Mouse (Mus musculus) stomach, adult 2 months (tissue): ENCODE data around the gene Olfr1024. TPM values are rescaled to one million over a fixed set of nuclear protein-coding genes. Genes with fewer than 3 reads are reported as not detected.

ENCODE experiments used
- polyA plus RNA-seq: library from polyadenylated mRNA; depleted of rRNA; stranded (reverse); fragments of >200 nt; gene quantifications from 2 replicates; pipeline ENCODE4 v1.2.3, GENCODE M21; 2012; rRNA removed

Gene Olfr1024
- not detected in 2 replicates for polyA plus RNA-seq

DNA sequence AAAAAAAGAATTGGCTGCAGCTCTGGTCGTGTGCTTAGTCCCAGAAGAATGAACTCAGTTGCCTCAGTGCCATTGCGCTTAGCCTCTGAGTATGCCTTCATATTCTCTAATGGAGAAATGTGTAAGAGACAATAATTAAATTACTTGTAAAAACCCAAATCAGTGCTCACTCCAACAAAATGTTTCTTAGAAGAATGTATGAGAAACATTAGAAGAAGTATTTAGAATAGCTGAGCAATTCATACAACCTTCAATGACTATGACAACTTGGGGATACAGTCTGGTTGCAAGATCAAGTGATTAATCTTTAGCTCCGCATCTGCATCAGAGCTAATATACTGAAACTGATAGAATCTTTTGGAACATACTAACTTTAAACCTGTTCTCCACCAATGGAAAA lies at the start of gene Olfr1024:
TSS of gene Olfr1024 (minus strand) at position 101 of the 400 bp plus-strand sequence.

DNA sequence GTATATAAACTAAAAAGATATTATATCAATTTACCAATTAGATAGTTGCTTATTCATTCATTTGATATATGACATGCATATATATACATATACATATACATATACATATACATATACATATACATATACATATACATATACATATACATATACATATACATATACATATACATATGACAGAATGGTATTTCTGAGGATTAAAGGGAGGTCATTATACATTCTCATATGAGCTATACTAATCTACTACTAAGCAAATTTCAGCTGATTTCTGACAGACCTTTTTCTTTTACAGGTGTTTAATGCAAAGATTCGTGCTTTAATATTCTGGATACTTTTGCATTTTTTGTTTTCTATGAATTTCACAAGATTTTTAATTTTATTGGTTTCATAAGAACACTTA lies 45.3 kb upstream of the Olfr1024 start, which contains the start of gene Olfr1028:
TSS of gene Olfr1028 (plus strand) at position 301 of the 400 bp plus-strand sequence.

DNA sequence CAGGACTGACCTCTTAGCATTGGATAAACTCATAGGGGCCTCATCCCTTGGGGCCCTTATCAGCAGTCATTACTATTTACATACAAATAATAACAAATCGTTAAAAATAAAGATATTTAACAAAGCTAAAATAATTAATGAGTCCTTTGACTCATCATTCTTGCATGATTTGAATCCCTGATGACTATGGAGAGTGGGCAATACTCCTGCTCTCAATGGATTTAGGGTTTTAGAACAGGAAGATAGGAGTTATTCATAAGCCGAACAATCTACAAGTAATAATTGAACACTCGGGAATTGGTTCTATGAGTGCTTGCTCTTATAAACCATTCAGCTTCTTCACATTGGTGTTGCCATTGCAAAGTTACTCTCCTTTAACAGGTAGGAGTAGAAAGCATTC lies 16.4 kb upstream of the Olfr1024 start, which contains the start of gene Olfr1026:
TSS of gene Olfr1026 (plus strand) at position 301 of the 400 bp plus-strand sequence.

DNA sequence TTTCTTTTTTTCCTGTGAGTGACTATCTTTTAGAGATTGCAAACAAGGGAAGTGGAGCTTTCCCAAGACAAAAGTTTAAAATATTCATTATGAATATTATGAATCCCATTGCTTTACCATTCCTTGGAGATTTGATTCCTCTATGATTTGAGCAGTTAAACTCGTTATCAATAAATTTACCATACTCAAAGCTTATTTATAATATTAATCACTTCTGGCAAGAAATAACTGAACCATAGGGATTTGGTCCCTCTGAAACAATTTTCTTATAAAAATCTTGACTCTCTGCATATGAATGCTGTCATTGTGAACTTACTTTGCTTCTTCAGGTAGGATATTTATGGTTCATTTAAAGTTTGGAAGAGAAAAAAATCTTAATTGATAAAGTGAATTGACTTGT lies 10.0 kb upstream of the Olfr1024 start, which contains the start of gene Olfr1025-ps1:
TSS of gene Olfr1025-ps1 (plus strand) at position 301 of the 400 bp plus-strand sequence.

DNA sequence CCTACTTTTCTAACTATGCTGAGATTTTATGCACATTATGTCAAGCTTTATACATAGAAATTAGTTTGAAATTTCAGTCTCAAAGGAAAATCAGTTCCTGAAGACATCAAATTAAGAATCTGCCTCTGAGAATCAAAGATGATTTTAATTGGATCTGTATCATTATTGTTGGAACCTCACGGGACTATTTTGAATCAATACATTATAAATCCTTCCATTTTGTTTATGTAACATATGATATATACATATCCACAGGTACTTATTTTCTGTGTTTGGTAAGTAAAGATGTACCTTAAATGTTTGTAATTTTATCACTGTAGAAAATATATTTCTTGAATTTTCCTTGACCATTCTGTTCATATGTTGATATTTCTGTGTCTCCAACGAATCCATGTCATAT lies 19.5 kb downstream of the Olfr1024 start, which contains the start of gene Olfr1023:
TSS of gene Olfr1023 (plus strand) at position 301 of the 400 bp plus-strand sequence.

DNA sequence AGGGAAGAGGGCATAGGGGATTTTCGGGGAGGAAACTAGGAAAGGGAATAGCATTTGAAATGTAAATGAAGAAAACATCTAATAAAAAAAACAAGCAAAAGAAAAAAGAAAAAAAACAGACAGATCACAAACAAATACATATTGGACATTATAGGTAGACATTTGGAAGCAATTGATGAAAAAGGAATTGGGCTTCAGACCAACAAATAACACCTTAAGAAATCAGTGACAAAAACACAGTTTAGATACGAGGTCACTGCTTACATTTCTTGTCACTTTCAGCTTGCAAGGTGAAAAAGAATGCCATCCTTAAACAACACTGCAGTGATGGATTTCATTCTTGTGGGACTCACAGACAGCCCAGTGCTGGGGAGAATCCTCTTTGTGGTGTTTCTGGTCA lies 36.6 kb downstream of the Olfr1024 start, which contains the start of gene Olfr1022:
TSS of gene Olfr1022 (plus strand) at position 301 of the 400 bp plus-strand sequence.

Other genes starting within 250 kb of the Olfr1024 start
- not detected in 2 replicates for gene Olfr154, start 240.6 kb downstream of the Olfr1024 start, polyA plus RNA-seq
- not detected in 2 replicates for gene Olfr1006, start 226.3 kb downstream of the Olfr1024 start, polyA plus RNA-seq
- not detected in 2 replicates for gene Olfr1008, start 215.6 kb downstream of the Olfr1024 start, polyA plus RNA-seq
- gene Olfr1009, start 189.6 kb downstream of the Olfr1024 start, polyA plus RNA-seq: not detected in 2 replicates
- not detected in 2 replicates for gene Olfr1012, start 142.3 kb downstream of the Olfr1024 start, polyA plus RNA-seq
- gene Olfr1013, start 138.0 kb downstream of the Olfr1024 start, polyA plus RNA-seq: not detected in 2 replicates
- gene Olfr1014, start 132.3 kb downstream of the Olfr1024 start, polyA plus RNA-seq: not detected in 2 replicates
- not detected in 2 replicates for gene Olfr1015, start 123.0 kb downstream of the Olfr1024 start, polyA plus RNA-seq
- not detected in 2 replicates for gene Olfr1016, start 102.5 kb downstream of the Olfr1024 start, polyA plus RNA-seq
- not detected in 2 replicates for gene Olfr1018, start 86.6 kb downstream of the Olfr1024 start, polyA plus RNA-seq
- not detected in 2 replicates for gene Olfr1019, start 59.6 kb downstream of the Olfr1024 start, polyA plus RNA-seq
- not detected in 2 replicates for gene Olfr1020, start 58.0 kb downstream of the Olfr1024 start, polyA plus RNA-seq
- gene Olfr1022, start 36.5 kb downstream of the Olfr1024 start, polyA plus RNA-seq: not detected in 2 replicates
- gene Olfr1023, start 19.4 kb downstream of the Olfr1024 start, polyA plus RNA-seq: not detected in 2 replicates
- not detected in 2 replicates for gene Olfr1025-ps1, start 10.1 kb upstream of the Olfr1024 start, polyA plus RNA-seq
- gene Olfr1026, start 16.5 kb upstream of the Olfr1024 start, polyA plus RNA-seq: not detected in 2 replicates
- gene Olfr1028, start 45.4 kb upstream of the Olfr1024 start, polyA plus RNA-seq: not detected in 2 replicates
- gene Olfr1029, start 68.8 kb upstream of the Olfr1024 start, polyA plus RNA-seq: not detected in 2 replicates
- not detected in 2 replicates for gene Olfr1030, start 74.2 kb upstream of the Olfr1024 start, polyA plus RNA-seq
- not detected in 2 replicates for gene Olfr1031, start 85.3 kb upstream of the Olfr1024 start, polyA plus RNA-seq
- gene Olfr1032, start 100.5 kb upstream of the Olfr1024 start, polyA plus RNA-seq: not detected in 2 replicates
- 0.12 TPM in 1 of 2 replicates, not detected in the other for gene Olfr1033, start 115.6 kb upstream of the Olfr1024 start, polyA plus RNA-seq
- 0.02 TPM in 1 of 2 replicates, not detected in the other for gene Olfr1034, start 140.8 kb upstream of the Olfr1024 start, polyA plus RNA-seq
- gene Olfr1036, start 168.9 kb upstream of the Olfr1024 start, polyA plus RNA-seq: not detected in 2 replicates
- gene Olfr1037, start 182.3 kb upstream of the Olfr1024 start, polyA plus RNA-seq: not detected in 2 replicates
- gene Olfr1039, start 230.9 kb upstream of the Olfr1024 start, polyA plus RNA-seq: not detected in 2 replicates
- not detected in 2 replicates for gene Olfr1040, start 241.7 kb upstream of the Olfr1024 start, polyA plus RNA-seq